Mouse (Mus musculus): ENCODE measurements around the gene Otud3.

DNA sequence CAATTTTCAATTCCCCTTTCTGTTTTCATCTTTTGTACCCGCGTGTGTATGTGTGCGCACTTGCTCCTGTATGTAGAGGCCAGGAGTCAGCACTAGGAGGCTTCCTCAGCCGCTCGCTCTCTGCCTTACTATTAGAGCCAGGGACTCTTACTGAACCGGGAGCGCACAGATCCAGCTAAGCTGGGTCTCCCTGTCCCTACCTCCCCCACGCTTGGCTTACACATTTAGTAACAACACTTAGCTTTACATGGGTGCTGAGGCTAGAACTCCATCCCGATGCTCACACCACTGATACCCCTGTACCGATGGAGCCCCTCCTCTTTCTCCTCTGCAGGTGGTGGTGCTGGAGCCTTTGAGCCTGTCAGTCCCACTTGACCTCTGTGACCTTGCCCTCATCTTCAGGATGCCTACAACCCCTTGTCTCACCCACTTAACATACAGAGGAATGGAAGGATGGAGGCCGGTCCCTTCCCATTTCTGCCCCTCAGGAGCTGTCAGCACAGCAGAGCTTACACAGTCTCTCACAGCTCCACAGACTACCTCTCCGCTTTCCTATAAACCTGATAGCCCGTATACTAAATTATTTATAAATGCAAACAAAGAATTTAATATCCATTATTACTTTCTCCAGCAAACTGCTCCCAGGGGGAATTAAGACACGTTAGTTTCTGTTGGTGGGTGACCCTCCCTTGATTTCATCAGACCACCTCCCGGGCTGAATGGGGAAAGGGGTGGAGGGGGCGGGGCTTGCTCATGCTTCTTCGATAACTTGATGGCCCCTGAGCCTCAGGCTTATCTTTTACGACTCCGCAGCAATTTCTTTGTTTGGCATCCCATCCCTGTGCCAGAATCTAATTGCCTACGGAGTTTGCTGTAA, 7.7 kb upstream of the Otud3 start:
- TF ChIP-seq CTCF (IDR thresholded peaks at IDR 0.05; ENCODE audit: control insufficient read depth, insufficient read depth, insufficient replicate concordance, low read depth, low read length) (no peak), POLR2A (IDR thresholded peaks at IDR 0.05; ENCODE audit: control insufficient read depth, low read depth, low read length) (no peak)

All from testis, adult 2 months (tissue).